Mouse (Mus musculus): ENCODE measurements around the gene Bub1b.

DNA sequence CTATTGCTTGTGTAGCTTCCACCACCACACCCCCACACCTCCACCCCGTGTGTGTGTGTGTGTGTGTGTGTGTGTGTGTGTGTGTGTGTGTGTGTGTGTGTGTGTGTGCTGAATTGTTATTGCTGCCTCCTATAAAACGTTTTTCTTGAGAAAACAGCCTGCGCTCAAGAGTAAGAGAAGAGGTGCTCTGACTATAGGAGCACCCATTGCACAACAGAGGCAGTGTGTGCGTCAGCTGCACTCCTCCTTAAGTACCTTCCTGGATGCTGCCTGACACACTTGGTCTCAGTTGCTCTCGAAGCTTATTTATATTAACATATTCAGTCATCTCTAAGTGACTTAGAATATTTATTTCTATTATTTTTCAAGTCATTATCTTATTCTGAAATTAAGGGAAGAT, 20.0 kb downstream of the Bub1b start:
- no peak for TF ChIP-seq CTCF (IDR thresholded peaks at IDR 0.05; ENCODE audit: borderline replicate concordance, insufficient read depth, low read length)
- no peak for TF ChIP-seq POLR2A (IDR thresholded peaks at IDR 0.05; ENCODE audit: low read depth, low read length)
